Mouse (Mus musculus): ENCODE data around the gene Fah.

Gene Fah

GRCm38 (mm10) chr7:84606293-84606749 is at the start of gene Fah:
Fah (minus strand) TSS chr7:84606722.
- DNase-seq = peak; percentile 69

GRCm38 (mm10) chr7:84652740-84653139 is 46.2 kb upstream of the Fah start:
- DNase-seq = peak; percentile 21

GRCm38 (mm10) chr7:84651987-84652321 is 45.4 kb upstream of the Fah start:
- DNase-seq = no peak

- no peak for DNase-seq
These were observed 44.9 kb upstream of the Fah start for GRCm38 (mm10) chr7:84651303-84651986.

GRCm38 (mm10) chr7:84649016-84649415 is 42.5 kb upstream of the Fah start:
- DNase-seq = no peak

GRCm38 (mm10) chr7:84646256-84646655 is 39.7 kb upstream of the Fah start:
- no peak for DNase-seq

- no peak for DNase-seq
These were observed 36.9 kb upstream of the Fah start for GRCm38 (mm10) chr7:84643270-84643998.

GRCm38 (mm10) chr7:84642159-84642928 is 35.8 kb upstream of the Fah start:
- DNase-seq = no peak

- DNase-seq = no peak
These were observed 30.4 kb upstream of the Fah start for GRCm38 (mm10) chr7:84636939-84637338.

- no peak for DNase-seq
These were observed 25.4 kb upstream of the Fah start for GRCm38 (mm10) chr7:84631878-84632277.

- no peak for DNase-seq
These were observed 17.2 kb upstream of the Fah start for GRCm38 (mm10) chr7:84623718-84624117.

GRCm38 (mm10) chr7:84620956-84621355 is 14.4 kb upstream of the Fah start:
- no peak for DNase-seq

- no peak for DNase-seq
These were observed 12.4 kb upstream of the Fah start for GRCm38 (mm10) chr7:84618951-84619350.

GRCm38 (mm10) chr7:84612445-84612844 is 5.9 kb upstream of the Fah start:
- no peak for DNase-seq

- no peak for DNase-seq
These were observed 5.1 kb upstream of the Fah start for GRCm38 (mm10) chr7:84611609-84612008.

GRCm38 (mm10) chr7:84605704-84606292 is 724 bp downstream of the Fah start:
- peak; percentile 90 for DNase-seq

GRCm38 (mm10) chr7:84605033-84605687 is 1.4 kb downstream of the Fah start:
- DNase-seq = no peak

GRCm38 (mm10) chr7:84604501-84604900 is 2.0 kb downstream of the Fah start:
- peak; percentile 43 for DNase-seq

- DNase-seq = no peak
These were observed 5.2 kb downstream of the Fah start for GRCm38 (mm10) chr7:84601331-84601730.

- DNase-seq = no peak
These were observed 5.9 kb downstream of the Fah start for GRCm38 (mm10) chr7:84600631-84601030.

- no peak for DNase-seq
These were observed 9.9 kb downstream of the Fah start for GRCm38 (mm10) chr7:84596633-84597032.

- DNase-seq = no peak
These were observed 10.5 kb downstream of the Fah start for GRCm38 (mm10) chr7:84596002-84596401.

- no peak for DNase-seq
These were observed 11.6 kb downstream of the Fah start for GRCm38 (mm10) chr7:84594917-84595303.
